Mouse (Mus musculus) testis, adult 2 months (tissue): ENCODE results near the gene Tpm1.
A peak's percentile ranks its signal among the peaks of the same experiment; 100 is the strongest.

ENCODE experiments used
- CTCF ChIP-seq: fragments of 200-500 bp; IDR thresholded peaks from 2 replicates; pipeline ENCODE4 v1.5.1; 2012; ENCODE audit warnings: low read depth, mild to moderate bottlenecking, inconsistent platforms, low read length, moderate library complexity; ENCODE audit not compliant: control insufficient read depth, insufficient read depth, insufficient replicate concordance
- POLR2A ChIP-seq: fragments of 200-500 bp; IDR thresholded peaks from 2 replicates; pipeline ENCODE4 v1.6.1; 2012; ENCODE audit warnings: low read depth, mild to moderate bottlenecking, inconsistent platforms, low read length, moderate library complexity; ENCODE audit not compliant: control insufficient read depth

GRCm38 (mm10) chr9:67034677-67035076 lies 14.5 kb downstream of the Tpm1 start:
- TF ChIP-seq CTCF, result peak; percentile 16; the same call in 1 of the 2 replicates
- no peak for TF ChIP-seq POLR2A
